Mouse (Mus musculus) bone marrow, adult 2 months (tissue): ENCODE data around the gene Serpind1.

ENCODE experiments used
- CTCF ChIP-seq: fragments of 200-500 bp; IDR thresholded peaks from 2 replicates; pipeline ENCODE4 v1.5.1; 2011; ENCODE audit warnings: low read length, control low read depth; ENCODE audit not compliant: control insufficient read depth, insufficient read depth
- POLR2A ChIP-seq: fragments of 200-500 bp; IDR thresholded peaks from 2 replicates; pipeline ENCODE4 v1.6.1; 2011; ENCODE audit warnings: low read depth, mild to moderate bottlenecking, control low read depth, low read length, borderline replicate concordance; ENCODE audit not compliant: control insufficient read depth

GRCm38 (mm10) chr16:17321481-17321880 is 9.7 kb upstream of the Serpind1 start:
- TF ChIP-seq POLR2A (no peak), CTCF (no peak)
